Mouse (Mus musculus): ENCODE data around the gene Adora2a. TPM values are rescaled to one million over a fixed set of nuclear protein-coding genes. Genes with fewer than 3 reads are reported as not detected.

Gene Adora2a
- polyA plus RNA-seq, 1 experiment from 2014 or later = 3.0 TPM

- H3K27me3 ChIP-seq (replicated peaks; ENCODE audit: control insufficient read depth, insufficient read depth, low read length) = no peaks in the 10 kb centered on the region
- no peaks in the 10 kb centered on the region for H3K9me3 ChIP-seq (ENCODE audit: control insufficient read depth, low read length)
- no peak overlapping the region for H3K4me3 ChIP-seq (ENCODE audit: low read depth, low read length)
- peaks cover 4% of the 10 kb centered on the region; the same call in 1 of the 2 replicates for H3K4me1 ChIP-seq (replicated peaks; ENCODE audit: control insufficient read depth, insufficient read depth, low read length)
- no peak overlapping the region for H3K27ac ChIP-seq (ENCODE audit: low read depth)
- peaks cover 49% of the 10 kb centered on the region for H3K36me3 ChIP-seq (ENCODE audit: control insufficient read depth, insufficient read depth, low read length)
- no peak overlapping the region for H3K4me2 ChIP-seq (ENCODE audit: low read length)
- WGBS = 93% methylated on average over 4 of the region's 4 CpGs
- ATAC-seq (replicated peaks; ENCODE audit: low FRiP score, low TSS enrichment, low read depth) (no peak), DNase-seq (ENCODE audit: low spot score) (no peak)
- H3K9ac ChIP-seq (ENCODE audit: low read length) = no peak overlapping the region
Measured at GRCm38 (mm10) chr10:75302536-75302935, 14.1 kb upstream of the Adora2a start.

- H3K27ac ChIP-seq (ENCODE audit: low read depth) = no peak overlapping the region
- H3K27me3 ChIP-seq (replicated peaks; ENCODE audit: control insufficient read depth, insufficient read depth, low read length) = no peaks in the 10 kb centered on the region
- H3K36me3 ChIP-seq (ENCODE audit: control insufficient read depth, insufficient read depth, low read length) = peaks cover 51% of the 10 kb centered on the region
- no peak overlapping the region for H3K4me2 ChIP-seq (ENCODE audit: low read length)
- WGBS = 84% methylated on average over 8 of the region's 8 CpGs
- H3K9me3 ChIP-seq (ENCODE audit: control insufficient read depth, low read length) = no peaks in the 10 kb centered on the region
- peaks cover 4% of the 10 kb centered on the region; the same call in 1 of the 2 replicates for H3K4me1 ChIP-seq (replicated peaks; ENCODE audit: control insufficient read depth, insufficient read depth, low read length)
- ATAC-seq (replicated peaks; ENCODE audit: low FRiP score, low TSS enrichment, low read depth) = no peak
- DNase-seq (ENCODE audit: low spot score) = no peak
- H3K4me3 ChIP-seq (ENCODE audit: low read depth, low read length) = no peak overlapping the region
- H3K9ac ChIP-seq (ENCODE audit: low read length) = no peak overlapping the region
Measured at GRCm38 (mm10) chr10:75303324-75304048, 13.2 kb upstream of the Adora2a start.

GRCm38 (mm10) chr10:75304049-75304405 lies 12.7 kb upstream of the Adora2a start:
- peaks cover 55% of the 10 kb centered on the region for H3K36me3 ChIP-seq (ENCODE audit: control insufficient read depth, insufficient read depth, low read length)
- DNase-seq (ENCODE audit: low spot score) (no peak), ATAC-seq (replicated peaks; ENCODE audit: low FRiP score, low TSS enrichment, low read depth) (no peak)
- no peak overlapping the region for H3K9ac ChIP-seq (ENCODE audit: low read length)
- H3K4me2 ChIP-seq (ENCODE audit: low read length) = no peak overlapping the region
- WGBS = 80% methylated on average over 5 of the region's 5 CpGs
- H3K4me1 ChIP-seq (replicated peaks; ENCODE audit: control insufficient read depth, insufficient read depth, low read length) = peaks cover 4% of the 10 kb centered on the region; the same call in 1 of the 2 replicates
- H3K9me3 ChIP-seq (ENCODE audit: control insufficient read depth, low read length) = no peaks in the 10 kb centered on the region
- no peak overlapping the region for H3K27ac ChIP-seq (ENCODE audit: low read depth)
- no peaks in the 10 kb centered on the region for H3K27me3 ChIP-seq (replicated peaks; ENCODE audit: control insufficient read depth, insufficient read depth, low read length)
- H3K4me3 ChIP-seq (ENCODE audit: low read depth, low read length) = no peak overlapping the region

GRCm38 (mm10) chr10:75304413-75304812 lies 12.3 kb upstream of the Adora2a start:
- DNase-seq (ENCODE audit: low spot score) (no peak), ATAC-seq (replicated peaks; ENCODE audit: low FRiP score, low TSS enrichment, low read depth) (no peak)
- peaks cover 4% of the 10 kb centered on the region; the same call in 1 of the 2 replicates for H3K4me1 ChIP-seq (replicated peaks; ENCODE audit: control insufficient read depth, insufficient read depth, low read length)
- no peak overlapping the region for H3K4me3 ChIP-seq (ENCODE audit: low read depth, low read length)
- H3K36me3 ChIP-seq (ENCODE audit: control insufficient read depth, insufficient read depth, low read length) = peaks cover 57% of the 10 kb centered on the region
- H3K9me3 ChIP-seq (ENCODE audit: control insufficient read depth, low read length) = no peaks in the 10 kb centered on the region
- WGBS = 78% methylated on average over 6 of the region's 6 CpGs
- no peak overlapping the region for H3K27ac ChIP-seq (ENCODE audit: low read depth)
- H3K27me3 ChIP-seq (replicated peaks; ENCODE audit: control insufficient read depth, insufficient read depth, low read length) = no peaks in the 10 kb centered on the region
- no peak overlapping the region for H3K9ac ChIP-seq (ENCODE audit: low read length)
- no peak overlapping the region for H3K4me2 ChIP-seq (ENCODE audit: low read length)

DNA sequence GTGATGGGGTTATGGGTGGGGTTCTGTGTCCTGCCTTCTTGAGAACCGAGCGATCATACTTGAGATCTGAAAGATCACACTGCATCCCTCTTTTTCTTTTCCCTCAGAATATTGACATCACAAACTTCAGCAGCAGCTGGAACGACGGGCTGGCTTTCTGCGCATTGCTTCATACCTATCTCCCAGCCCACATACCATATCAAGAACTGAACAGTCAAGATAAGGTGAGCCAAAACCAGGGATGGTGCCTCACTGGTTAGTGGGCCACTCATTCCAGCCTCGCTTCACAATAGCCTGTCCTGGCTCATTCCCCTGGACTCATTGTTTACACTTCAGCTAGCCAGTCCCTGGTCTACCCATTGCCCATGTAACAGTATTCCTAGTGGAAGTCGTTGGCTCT lies 9.5 kb upstream of the Adora2a start:
- DNase-seq (ENCODE audit: low spot score) (no peak), ATAC-seq (replicated peaks; ENCODE audit: low FRiP score, low TSS enrichment, low read depth) (no peak)
- no peak overlapping the region for H3K4me2 ChIP-seq (ENCODE audit: low read length)
- no peaks in the 10 kb centered on the region for H3K4me1 ChIP-seq (replicated peaks; ENCODE audit: control insufficient read depth, insufficient read depth, low read length)
- WGBS = 89% methylated on average over 7 of the region's 7 CpGs
- no peak overlapping the region for H3K27ac ChIP-seq (ENCODE audit: low read depth)
- no peaks in the 10 kb centered on the region for H3K27me3 ChIP-seq (replicated peaks; ENCODE audit: control insufficient read depth, insufficient read depth, low read length)
- H3K4me3 ChIP-seq (ENCODE audit: low read depth, low read length) = no peak overlapping the region
- H3K9me3 ChIP-seq (ENCODE audit: control insufficient read depth, low read length) = no peaks in the 10 kb centered on the region
- H3K9ac ChIP-seq (ENCODE audit: low read length) = no peak overlapping the region
- peaks cover 76% of the 10 kb centered on the region for H3K36me3 ChIP-seq (ENCODE audit: control insufficient read depth, insufficient read depth, low read length)

GRCm38 (mm10) chr10:75312361-75312760 lies 4.3 kb upstream of the Adora2a start:
- H3K4me2 ChIP-seq (ENCODE audit: low read length) = no peak overlapping the region
- no peak overlapping the region for H3K27ac ChIP-seq (ENCODE audit: low read depth)
- 82% methylated on average over 7 of the region's 7 CpGs for WGBS
- peaks cover 44% of the 10 kb centered on the region for H3K36me3 ChIP-seq (ENCODE audit: control insufficient read depth, insufficient read depth, low read length)
- ATAC-seq (replicated peaks; ENCODE audit: low FRiP score, low TSS enrichment, low read depth) (no peak), DNase-seq (ENCODE audit: low spot score) (no peak)
- peaks cover 5% of the 10 kb centered on the region for H3K27me3 ChIP-seq (replicated peaks; ENCODE audit: control insufficient read depth, insufficient read depth, low read length)
- H3K4me1 ChIP-seq (replicated peaks; ENCODE audit: control insufficient read depth, insufficient read depth, low read length) = peaks cover 6% of the 10 kb centered on the region
- H3K4me3 ChIP-seq (ENCODE audit: low read depth, low read length) = no peak overlapping the region
- H3K9me3 ChIP-seq (ENCODE audit: control insufficient read depth, low read length) = no peaks in the 10 kb centered on the region
- no peak overlapping the region for H3K9ac ChIP-seq (ENCODE audit: low read length)

DNA sequence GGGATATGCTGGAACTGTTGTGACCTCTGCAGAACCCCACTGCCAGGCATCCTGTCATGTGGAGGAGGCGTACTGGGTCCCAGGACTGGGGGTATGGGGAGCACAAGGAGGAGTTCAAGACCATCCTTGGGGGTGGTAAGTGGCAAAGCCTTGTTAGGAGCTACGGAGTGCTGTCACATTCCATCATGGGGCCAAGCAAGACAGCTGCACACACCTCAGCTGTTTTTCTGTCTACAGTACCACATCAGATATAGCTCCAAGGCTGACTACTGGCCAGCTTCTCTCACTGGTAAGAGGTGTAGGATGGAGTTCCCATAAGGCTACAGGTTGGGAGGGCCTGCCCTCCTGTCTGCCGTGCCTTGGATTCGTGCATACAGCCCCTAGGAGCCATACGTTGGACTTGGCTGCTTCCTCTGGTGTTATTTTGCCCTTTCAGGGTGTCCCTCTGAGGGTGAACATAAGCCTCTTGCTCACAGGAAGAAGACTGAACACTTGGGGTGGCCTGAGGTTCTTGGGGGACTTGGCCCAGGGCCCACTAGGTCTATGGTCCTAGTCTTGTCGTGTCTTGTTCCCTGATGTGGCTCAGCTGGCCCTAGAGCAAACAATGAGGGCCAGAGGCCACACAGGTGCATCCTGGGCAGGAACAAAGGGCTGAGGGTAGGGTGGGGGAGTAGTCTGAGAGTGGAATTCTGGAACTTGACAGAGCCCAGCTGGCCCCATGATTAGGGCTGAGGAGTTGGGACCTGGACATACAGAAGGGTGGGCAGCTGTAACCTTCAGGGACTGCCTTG lies 2.3 kb upstream of the Adora2a start:
- no peaks in the 10 kb centered on the region for H3K9me3 ChIP-seq (ENCODE audit: control insufficient read depth, low read length)
- DNase-seq (ENCODE audit: low spot score) (no peak), ATAC-seq (replicated peaks; ENCODE audit: low FRiP score, low TSS enrichment, low read depth) (no peak)
- H3K4me3 ChIP-seq (ENCODE audit: low read depth, low read length) = no peak overlapping the region
- WGBS = 62% methylated on average over 6 of the region's 6 CpGs
- no peak overlapping the region for H3K4me2 ChIP-seq (ENCODE audit: low read length)
- H3K4me1 ChIP-seq (replicated peaks; ENCODE audit: control insufficient read depth, insufficient read depth, low read length) = peaks cover 9% of the 10 kb centered on the region
- H3K9ac ChIP-seq (ENCODE audit: low read length) = no peak overlapping the region
- peaks cover 21% of the 10 kb centered on the region for H3K27me3 ChIP-seq (replicated peaks; ENCODE audit: control insufficient read depth, insufficient read depth, low read length)
- no peak overlapping the region for H3K27ac ChIP-seq (ENCODE audit: low read depth)
- peaks cover 24% of the 10 kb centered on the region for H3K36me3 ChIP-seq (ENCODE audit: control insufficient read depth, insufficient read depth, low read length)

GRCm38 (mm10) chr10:75315756-75316155 lies 921 bp upstream of the Adora2a start:
- peaks cover 9% of the 10 kb centered on the region for H3K4me1 ChIP-seq (replicated peaks; ENCODE audit: control insufficient read depth, insufficient read depth, low read length)
- H3K9ac ChIP-seq (ENCODE audit: low read length) = no peak overlapping the region
- ATAC-seq (replicated peaks; ENCODE audit: low FRiP score, low TSS enrichment, low read depth) = no peak
- H3K4me3 ChIP-seq (ENCODE audit: low read depth, low read length) = no peak overlapping the region
- peaks cover 21% of the 10 kb centered on the region for H3K27me3 ChIP-seq (replicated peaks; ENCODE audit: control insufficient read depth, insufficient read depth, low read length)
- H3K36me3 ChIP-seq (ENCODE audit: control insufficient read depth, insufficient read depth, low read length) = peaks cover 10% of the 10 kb centered on the region
- WGBS = 72% methylated on average over 8 of the region's 8 CpGs
- no peak overlapping the region for H3K4me2 ChIP-seq (ENCODE audit: low read length)
- no peak for DNase-seq (ENCODE audit: low spot score)
- H3K9me3 ChIP-seq (ENCODE audit: control insufficient read depth, low read length) = no peaks in the 10 kb centered on the region
- no peak overlapping the region for H3K27ac ChIP-seq (ENCODE audit: low read depth)

Data from intestine, embryonic 14.5 days (tissue).